Mouse (Mus musculus) forebrain, embryonic 14.5 days (tissue): ENCODE data around the gene Rslcan18. TPM values are rescaled to one million over a fixed set of nuclear protein-coding genes. Genes with fewer than 3 reads are reported as not detected.

Experiments
- ATAC-seq: fragments of 200-750 bp; cut with Nextera tagmentation; 2 replicates; pipeline ENCODE4 v1.8.0; 2017; ENCODE audit warnings: mild to moderate bottlenecking, moderate library complexity
- DNase-seq: peaks from one replicate; pipeline ENCODE4 v3.0.0-alpha.2; 2015; ENCODE audit warnings: low spot score
- H3K27ac ChIP-seq: fragments of 300-500 bp; sonication (generic); 2 replicates; pipeline ENCODE4 v1.5.1; 2014; ENCODE audit warnings: low read depth, mild to moderate bottlenecking, control low read depth, low read length, moderate library complexity
- H3K27me3 ChIP-seq: fragments of 300-500 bp; sonication (generic); replicated peaks from 2 replicates; pipeline ENCODE4 v1.6.1; 2014; ENCODE audit warnings: low read length, control low read depth, mixed read lengths; ENCODE audit not compliant: control insufficient read depth, insufficient read depth
- H3K36me3 ChIP-seq: fragments of 300-500 bp; sonication (generic); 2 replicates; pipeline ENCODE4 v1.6.1; 2014; ENCODE audit warnings: low read length, control low read depth; ENCODE audit not compliant: control insufficient read depth, insufficient read depth
- H3K4me1 ChIP-seq: fragments of 300-500 bp; sonication (generic); 2 replicates; pipeline ENCODE4 v1.6.1; 2014; ENCODE audit warnings: antibody characterized with exemption, low read length, control low read depth; ENCODE audit not compliant: control insufficient read depth, insufficient read depth
- H3K4me2 ChIP-seq: fragments of 300-500 bp; sonication (generic); 2 replicates; pipeline ENCODE4 v1.6.1; 2014; ENCODE audit warnings: mild to moderate bottlenecking, control low read depth, low read length
- H3K4me3 ChIP-seq: fragments of 300-500 bp; sonication (generic); 2 replicates; pipeline ENCODE4 v1.5.1; 2014; ENCODE audit warnings: low read depth, low read length, control low read depth
- H3K9ac ChIP-seq: fragments of 300-500 bp; sonication (generic); 2 replicates; pipeline ENCODE4 v1.6.1; 2014; ENCODE audit warnings: mild to moderate bottlenecking, low read length, control low read depth, moderate library complexity
- H3K9me3 ChIP-seq: fragments of 300-500 bp; sonication (generic); replicated peaks from 2 replicates; pipeline ENCODE4 v1.6.1; 2016; ENCODE audit warnings: low read length, control low read depth, mixed read lengths; ENCODE audit not compliant: control insufficient read depth
- WGBS: fragments of 180-500 bp; shearing (Covaris S2); extraction: QIAGEN DNeasy Blood & Tissue Kit; methylation state at CpG from one replicate; pipeline ENCODE4 v1.1.7; 2014; 5-methylcytosine and 5-hydroxymethylcytosine counted together
- polyA plus RNA-seq: library from polyadenylated mRNA; unstranded; fragments of >200 nt; fragmentation: Nextera tagmentation; extraction: Ambion mirVana; gene quantifications from 2 replicates; pipeline ENCODE4 v1.2.1, GENCODE M21; 2014

Rslcan18 gene
- polyA plus RNA-seq, 1 experiment from 2014 or later, result not detected

DNA sequence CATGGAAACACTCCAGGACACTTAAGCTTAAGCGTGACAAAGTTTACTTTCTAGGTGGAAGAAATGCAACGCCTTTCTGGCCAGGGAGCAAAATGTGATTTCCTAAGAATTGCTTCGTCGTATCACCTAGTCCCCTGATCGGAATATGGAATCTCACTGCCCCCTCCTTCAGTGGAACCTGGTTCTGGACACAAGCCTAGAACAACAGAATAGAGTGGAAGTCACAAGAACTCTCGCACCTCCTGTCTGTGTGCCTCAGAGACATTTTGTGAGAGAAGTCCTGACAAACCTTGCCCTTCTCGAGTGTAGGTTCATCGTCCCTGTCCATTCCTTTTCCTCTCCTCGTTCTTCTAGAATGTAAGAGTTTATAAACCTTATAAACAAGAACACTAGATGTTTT, 8.4 kb downstream of the Rslcan18 start:
- Histone ChIP-seq H3K9ac (peak overlapping the region; percentile 62), H3K4me3 (peak overlapping the region; percentile 53), H3K9me3 (no peaks in the 10 kb centered on the region), H3K27ac (no peak overlapping the region), H3K36me3 (no peaks in the 10 kb centered on the region), H3K4me1 (no peaks in the 10 kb centered on the region; the same call in 1 of the 2 replicates), H3K27me3 (no peaks in the 10 kb centered on the region), H3K4me2 (peak overlapping the region; percentile 56)
- ATAC-seq (no peak), DNase-seq (no peak)
- 71% methylated on average over 9 of the region's 9 CpGs for WGBS

DNA sequence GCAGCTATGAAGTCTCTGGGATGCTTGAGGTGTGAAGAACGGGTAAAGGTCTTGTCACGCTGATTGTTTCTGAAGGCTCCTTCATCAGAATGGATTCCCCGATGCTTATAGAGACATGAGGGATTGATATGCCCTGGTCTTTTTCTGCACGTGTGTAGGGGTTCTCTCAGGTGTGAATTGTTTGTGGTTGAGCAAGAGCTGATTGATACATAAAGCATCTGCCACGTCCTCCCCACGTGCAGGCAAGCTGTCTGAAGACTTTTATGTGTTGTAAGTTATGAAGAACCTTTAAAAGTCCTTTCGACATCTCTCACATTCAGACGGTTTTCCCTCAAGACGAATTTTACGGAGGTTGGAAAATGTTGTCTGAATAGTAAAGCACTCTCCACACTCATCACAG, 18.2 kb downstream of the Rslcan18 start, which contains the start of gene Zfp708:
Gene Zfp708 (minus strand): TSS at position 101 of the 400 bp plus-strand sequence.
- Histone ChIP-seq H3K27me3 (no peaks in the 10 kb centered on the region), H3K4me3 (no peak within 1 kb of the TSS), H3K9ac (no peak within 1 kb of the TSS), H3K27ac (no peak within 1 kb of the TSS), H3K36me3 (no peaks in the 10 kb centered on the region), H3K4me2 (no peak within 1 kb of the TSS), H3K9me3 (no peaks in the 10 kb centered on the region), H3K4me1 (no peaks in the 10 kb centered on the region)
- 90% methylated on average over 10 of the region's 10 CpGs for WGBS
- DNase-seq, result no peak
- ATAC-seq, result no peak

DNA sequence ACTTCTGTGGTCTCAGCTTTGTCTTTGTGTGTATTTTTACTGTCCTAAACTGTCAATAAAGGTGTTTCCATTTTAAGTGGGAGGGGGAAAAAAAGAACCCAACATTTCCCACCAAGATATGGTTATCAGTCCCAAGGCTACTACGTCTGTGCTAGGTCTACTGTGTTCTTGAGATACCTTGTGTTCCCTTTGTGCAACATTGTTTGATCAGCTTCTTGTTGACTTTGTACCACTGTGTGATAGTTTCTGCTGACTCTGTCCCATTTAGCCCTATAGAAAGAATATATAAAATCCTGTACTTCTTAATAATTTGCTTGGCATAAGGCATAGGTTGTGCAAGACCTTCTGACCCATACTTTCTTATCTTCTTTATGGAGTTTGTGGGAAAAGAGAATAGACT, 25.9 kb downstream of the Rslcan18 start:
- ATAC-seq (no peak), DNase-seq (no peak)
- Histone ChIP-seq H3K9ac (no peak overlapping the region), H3K4me1 (no peaks in the 10 kb centered on the region), H3K36me3 (no peaks in the 10 kb centered on the region), H3K27ac (no peak overlapping the region), H3K27me3 (no peaks in the 10 kb centered on the region), H3K9me3 (no peaks in the 10 kb centered on the region), H3K4me3 (no peak overlapping the region), H3K4me2 (no peak overlapping the region)
- 100% methylated on average over 1 of the region's 1 CpGs for WGBS

DNA sequence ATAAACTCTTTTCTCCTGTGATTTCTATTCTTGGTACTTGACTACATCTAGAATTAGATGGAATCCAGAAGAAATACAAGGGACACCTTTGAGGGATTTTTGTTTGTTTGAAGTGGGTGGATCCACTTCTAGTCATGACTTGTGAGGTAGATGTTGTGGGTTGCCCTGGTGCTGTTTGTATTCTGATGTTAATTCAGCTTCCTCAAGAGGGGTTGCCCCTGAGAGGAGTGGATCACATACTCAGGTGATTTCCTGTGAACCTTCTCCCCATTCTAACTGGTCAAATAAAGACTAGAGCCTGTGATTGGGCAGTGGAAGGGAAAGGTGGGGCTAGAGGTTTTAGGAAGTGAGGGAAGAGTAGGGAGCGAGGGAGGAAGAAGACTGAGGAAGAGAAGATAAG, 34.1 kb downstream of the Rslcan18 start:
- no peak overlapping the region for H3K9ac ChIP-seq
- no peak overlapping the region for H3K27ac ChIP-seq
- WGBS, result 91% methylated on average over 1 of the region's 1 CpGs
- ATAC-seq (no peak), DNase-seq (no peak)
- H3K4me2 ChIP-seq, result peak overlapping the region; percentile 69
- peaks cover 3% of the 10 kb centered on the region; the same call in 1 of the 2 replicates for H3K36me3 ChIP-seq
- H3K4me3 ChIP-seq, result peak overlapping the region; percentile 63
- 0 out of 2 replicates have a peak, but pooled peaks cover 3% of the 10 kb centered on the region for H3K9me3 ChIP-seq
- 0 out of 2 replicates have a peak, but pooled peaks cover 4% of the 10 kb centered on the region for H3K4me1 ChIP-seq
- no peaks in the 10 kb centered on the region for H3K27me3 ChIP-seq

DNA sequence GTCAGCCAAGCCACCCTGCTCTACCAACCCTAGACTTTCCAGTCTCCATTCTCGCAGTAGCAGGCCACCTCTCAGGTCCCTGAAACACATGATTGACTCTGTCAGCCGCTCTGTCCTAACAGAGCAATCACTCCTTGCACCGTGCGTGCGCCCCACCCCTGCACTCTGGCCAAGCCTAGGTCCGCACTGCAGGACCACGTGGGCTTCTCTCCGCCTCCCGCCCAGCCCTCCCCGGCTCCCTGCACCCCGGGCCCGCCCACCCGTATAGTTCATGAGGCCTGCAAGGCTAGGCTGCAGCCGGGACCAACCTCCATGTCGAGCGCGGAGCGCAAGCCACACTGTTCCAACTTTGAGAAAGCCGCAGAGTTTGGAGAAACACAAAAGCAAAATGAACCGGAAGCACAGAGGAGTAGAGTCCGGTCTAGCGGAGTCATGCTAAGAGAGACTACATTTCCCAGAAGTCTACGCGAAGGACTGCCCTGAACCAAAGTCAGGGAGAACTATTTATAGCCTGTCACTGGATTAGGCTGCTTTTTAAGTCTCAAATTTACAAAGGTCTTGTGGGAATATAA, 34.8 kb downstream of the Rslcan18 start:
- DNase-seq (peak; percentile 92), ATAC-seq (peak; percentile 97)
- peaks cover 4% of the 10 kb centered on the region; the same call in 1 of the 2 replicates for H3K36me3 ChIP-seq
- H3K9me3 ChIP-seq, result peaks cover 8% of the 10 kb centered on the region; the same call in 1 of the 2 replicates
- peak overlapping the region; percentile 63 for H3K4me3 ChIP-seq
- H3K4me1 ChIP-seq, result 0 out of 2 replicates have a peak, but pooled peaks cover 4% of the 10 kb centered on the region
- under 1% methylated on average over 24 of the region's 24 CpGs for WGBS
- H3K4me2 ChIP-seq, result peak overlapping the region; percentile 69
- peak overlapping the region; percentile 66 for H3K27ac ChIP-seq
- no peaks in the 10 kb centered on the region for H3K27me3 ChIP-seq
- H3K9ac ChIP-seq, result peak overlapping the region; percentile 75

DNA sequence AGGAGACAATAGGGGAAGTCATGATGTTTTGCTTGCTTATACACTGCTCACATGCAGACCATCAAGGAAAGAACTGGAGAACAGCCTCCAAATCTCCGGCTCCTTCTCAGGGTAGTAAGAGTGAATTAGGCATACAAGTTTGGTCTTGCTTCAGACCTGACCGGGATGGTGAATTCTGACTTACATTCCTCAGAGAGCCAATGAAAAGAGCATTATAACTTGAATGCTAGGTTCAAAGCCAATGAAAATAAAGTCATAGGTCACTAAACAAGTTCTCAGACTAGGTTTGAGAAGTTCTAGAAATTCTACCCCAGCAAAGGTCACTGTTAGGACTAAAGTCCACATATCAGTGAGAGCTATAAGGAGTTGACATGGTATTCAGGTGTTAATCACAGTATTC, 38.8 kb downstream of the Rslcan18 start:
- DNase-seq, result no peak
- Histone ChIP-seq H3K9ac (no peak overlapping the region), H3K4me1 (0 out of 2 replicates have a peak, but pooled peaks cover 4% of the 10 kb centered on the region), H3K4me3 (no peak overlapping the region), H3K4me2 (no peak overlapping the region), H3K9me3 (peaks cover 24% of the 10 kb centered on the region), H3K27me3 (no peaks in the 10 kb centered on the region), H3K36me3 (peaks cover 28% of the 10 kb centered on the region), H3K27ac (no peak overlapping the region)
- WGBS, result 92% methylated on average over 2 of the region's 2 CpGs
- no peak for ATAC-seq

DNA sequence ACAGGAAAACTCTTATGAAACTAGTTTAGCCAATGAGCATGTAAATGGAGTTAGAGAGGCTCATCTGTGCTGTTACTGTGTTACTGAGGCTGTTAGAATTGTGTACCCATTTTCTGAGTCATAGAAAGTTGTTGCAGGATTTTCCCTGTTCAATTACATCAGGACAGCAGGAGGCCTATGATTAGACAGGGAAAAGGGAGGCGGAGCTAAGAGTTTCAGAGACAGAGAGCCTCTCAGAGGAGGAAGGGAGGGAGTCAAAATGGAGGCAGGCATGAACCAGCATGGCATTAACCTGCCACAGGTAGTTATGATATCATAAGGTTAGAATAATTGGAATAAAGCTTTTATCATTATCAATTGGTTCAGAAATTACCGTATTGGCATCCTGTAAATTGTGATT, 43.3 kb downstream of the Rslcan18 start:
- no peak overlapping the region for H3K4me3 ChIP-seq
- peaks cover 42% of the 10 kb centered on the region for H3K9me3 ChIP-seq
- no peaks in the 10 kb centered on the region for H3K4me1 ChIP-seq
- no peak overlapping the region for H3K27ac ChIP-seq
- no peak overlapping the region for H3K9ac ChIP-seq
- ATAC-seq, result no peak
- 93% methylated on average over 2 of the region's 2 CpGs for WGBS
- no peak overlapping the region for H3K4me2 ChIP-seq
- no peaks in the 10 kb centered on the region for H3K27me3 ChIP-seq
- DNase-seq, result no peak
- H3K36me3 ChIP-seq, result peaks cover 48% of the 10 kb centered on the region

DNA sequence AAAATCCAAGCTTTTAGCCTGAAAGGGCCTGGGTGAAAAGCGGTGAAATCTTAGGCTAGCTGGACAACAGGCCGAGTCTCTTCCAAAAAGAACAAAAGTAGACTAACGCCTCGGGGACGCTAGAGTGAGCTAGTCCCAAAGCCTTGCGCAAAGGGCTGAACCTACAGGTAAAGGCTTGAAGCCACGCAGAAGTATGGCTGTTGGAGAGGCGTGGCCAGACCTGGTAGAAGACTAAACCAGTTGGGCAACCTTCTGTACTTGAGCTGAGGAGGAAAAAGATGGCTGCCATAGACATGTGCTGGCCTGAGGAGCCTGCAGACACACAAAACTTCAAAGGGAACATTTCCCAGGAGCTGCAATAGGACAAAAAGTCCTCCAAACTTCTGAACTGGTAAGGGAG, 50.7 kb downstream of the Rslcan18 start:
- Histone ChIP-seq H3K27me3 (no peaks in the 10 kb centered on the region), H3K27ac (no peak overlapping the region), H3K4me2 (no peak overlapping the region), H3K36me3 (peaks cover 10% of the 10 kb centered on the region), H3K4me1 (0 out of 2 replicates have a peak, but pooled peaks cover under 1% of the 10 kb centered on the region), H3K9me3 (peaks cover 12% of the 10 kb centered on the region), H3K4me3 (no peak overlapping the region), H3K9ac (no peak overlapping the region)
- WGBS, result 87% methylated on average over 8 of the region's 8 CpGs
- ATAC-seq, result no peak
- no peak for DNase-seq

DNA sequence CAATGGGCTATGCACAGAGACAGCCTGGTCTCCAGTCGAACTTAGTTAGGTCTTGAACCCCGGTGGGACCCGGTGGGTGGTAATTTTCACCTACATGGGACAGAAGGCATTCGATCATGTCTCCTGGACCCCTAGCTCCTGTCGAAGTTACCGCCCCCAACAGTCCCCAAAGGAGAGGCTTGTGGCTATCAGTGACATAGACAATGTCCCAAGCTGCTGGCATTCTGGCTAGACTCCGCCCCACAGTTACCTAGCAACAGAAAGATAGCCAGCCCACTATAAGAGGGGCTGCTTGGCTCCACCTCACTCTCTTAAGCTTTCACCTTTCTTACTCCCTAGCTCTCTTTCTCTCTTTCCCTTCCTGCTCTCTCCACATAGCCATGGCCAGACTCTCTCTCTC, 53.6 kb downstream of the Rslcan18 start:
- H3K36me3 ChIP-seq, result no peaks in the 10 kb centered on the region
- no peak overlapping the region for H3K4me2 ChIP-seq
- ATAC-seq, result no peak
- H3K9me3 ChIP-seq, result peaks cover 5% of the 10 kb centered on the region; the same call in 1 of the 2 replicates
- H3K27me3 ChIP-seq, result no peaks in the 10 kb centered on the region
- H3K4me1 ChIP-seq, result 0 out of 2 replicates have a peak, but pooled peaks cover 6% of the 10 kb centered on the region
- no peak overlapping the region for H3K4me3 ChIP-seq
- DNase-seq, result no peak
- WGBS, result 63% methylated on average over 7 of the region's 7 CpGs
- no peak overlapping the region for H3K27ac ChIP-seq
- no peak overlapping the region for H3K9ac ChIP-seq
